Comparison of ENCODE assay signal across 22 mouse cellular contexts in genomic region chr1:165676993-165677392, GRCm38 (mm10). TPM values are rescaled to one million over a fixed set of nuclear protein-coding genes. Genes with fewer than 3 reads are reported as not detected.
DNase-seq lines count a peak whose midpoint lies in the region; ATAC-seq and TF ChIP-seq lines count a peak whose summit lies in the region.
"Had no signal": no experiment of that assay in that cellular context is flagged by ENCODE, and none has a peak within 500 bp of the region (broad histone marks: within the 10 kb centered on the region; RNA-seq: fewer than 3 reads in every experiment).

No protein-coding gene starts in this region.

- peak; percentile 96 for DNase-seq in heart, adult 11 months
- DNase-seq in heart, postnatal 4 days = no peak
- DNase-seq in gastrocnemius, adult 8-10 months (ENCODE audit: low spot score in 2 of 2) = peak; percentile 66 to 76
- no peak for DNase-seq in heart, embryonic 10.5 days (ENCODE audit: low spot score)
- no peak for DNase-seq in heart, postnatal 0 days (ENCODE audit: low spot score)
- DNase-seq in left cerebral cortex, adult 8-10 months (ENCODE audit: low spot score in 2 of 2) = no peak
- DNase-seq in layer of hippocampus, adult 9-10 months (ENCODE audit: low spot score) = no peak
- DNase-seq: B cell, adult 2 months; cerebellum, adult 2 months; cerebellum, postnatal 36 days; lung, adult 18-20 months; lung, postnatal 36 days; right cerebral cortex, postnatal 25 days had no signal

- H3K4me2 ChIP-seq in heart, postnatal 0 days (ENCODE audit: low read depth, low read length) = peak overlapping the region; percentile 23
- H3K4me2 ChIP-seq: hindbrain, embryonic 15.5 days; liver, embryonic 11.5 days had no signal

- no peaks in the 10 kb centered on the region for H3K9me3 ChIP-seq in heart, embryonic 10.5 days
- no peaks in the 10 kb centered on the region for H3K9me3 ChIP-seq in heart, postnatal 0 days (replicated peaks; ENCODE audit: control insufficient read depth, low read length)
- H3K9me3 ChIP-seq: hindbrain, embryonic 15.5 days had no signal

- no peak overlapping the region for H3K4me3 ChIP-seq in heart, embryonic 10.5 days
- no peak overlapping the region for H3K4me3 ChIP-seq in heart, postnatal 0 days (ENCODE audit: low read depth, low read length)
- H3K4me3 ChIP-seq: erythroblast, embryonic 14.5 days; hindbrain, embryonic 15.5 days; layer of hippocampus, adult 2 months had no signal

- TF ChIP-seq EP300 in heart, postnatal 0 days (IDR thresholded peaks at IDR 0.05; ENCODE audit: low read depth) = no peak

- 33% methylated on average over 3 of the region's 3 CpGs for WGBS in heart, embryonic 10.5 days
- 17% methylated on average over 3 of the region's 3 CpGs for WGBS in heart, postnatal 0 days

- no peaks in the 10 kb centered on the region for H3K27me3 ChIP-seq in heart, embryonic 10.5 days (ENCODE audit: insufficient read depth, poor library complexity, severe bottlenecking)
- H3K27me3 ChIP-seq in heart, postnatal 0 days (ENCODE audit: control insufficient read depth, insufficient read depth, low read length) = no peaks in the 10 kb centered on the region
- H3K27me3 ChIP-seq: hindbrain, embryonic 15.5 days had no signal

- ATAC-seq in heart, postnatal 0 days (ENCODE audit: insufficient read depth, low read depth) = peak; percentile 33; the same call in 1 of the 2 replicates
- ATAC-seq: forebrain, embryonic 14.5 days; intestine, embryonic 16.5 days; midbrain, embryonic 16.5 days had no signal

- peaks cover 38% of the 10 kb centered on the region for H3K36me3 ChIP-seq in heart, embryonic 10.5 days
- peaks cover 13% of the 10 kb centered on the region; the same call in 1 of the 2 replicates for H3K36me3 ChIP-seq in heart, postnatal 0 days (replicated peaks; ENCODE audit: control insufficient read depth, insufficient read depth, low read length)
- H3K36me3 ChIP-seq: hindbrain, embryonic 15.5 days had no signal

- peak overlapping the region; percentile 70 for H3K27ac ChIP-seq in heart, embryonic 10.5 days
- H3K27ac ChIP-seq in heart, postnatal 0 days (ENCODE audit: low read depth) = peak overlapping the region; percentile 75
- H3K27ac ChIP-seq: hindbrain, embryonic 15.5 days; layer of hippocampus, adult 2 months; stomach, postnatal 0 days had no signal

- H3K9ac ChIP-seq in heart, postnatal 0 days (replicated peaks; ENCODE audit: low read depth, low read length) = peak overlapping the region; percentile 22
- H3K9ac ChIP-seq: hindbrain, embryonic 15.5 days had no signal

- no peak for TF ChIP-seq CTCF in heart, postnatal 0 days (IDR thresholded peaks at IDR 0.05; ENCODE audit: low read depth)

- peaks cover 92% of the 10 kb centered on the region for H3K4me1 ChIP-seq in heart, embryonic 10.5 days
- peaks cover 71% of the 10 kb centered on the region for H3K4me1 ChIP-seq in heart, postnatal 0 days (ENCODE audit: control insufficient read depth, insufficient read depth)
- H3K4me1 ChIP-seq: hindbrain, embryonic 15.5 days had no signal

RNA-seq across cellular contexts. Expression of gene Rcsd1, which starts 32.6 kb away (rescaled TPM):
- 100 to 1,000 TPM; 107 to 115 TPM for total RNA-seq in heart, postnatal 4 days (2021)
- total RNA-seq in gastrocnemius, adult 8-10 months (2022) = 100 to 1,000 TPM in 3 of 4 experiments, 10 to 100 TPM in 1; 81.2 to 107 (median 103) TPM
- 100 and 130 TPM in 2 replicates for polyA plus RNA-seq in heart, embryonic 10.5 days (2016; fragmentation: Nextera tagmentation; extraction: Ambion mirVana)
- total RNA-seq in heart, postnatal 0 days (2014; rRNA removed; ENCODE audit: low replicate concordance) = 88.6 and 94.0 TPM in 2 replicates
- polyA plus RNA-seq in heart, postnatal 0 days (2015; fragmentation: Nextera tagmentation; extraction: Ambion mirVana) = 103 and 116 TPM in 2 replicates
- total RNA-seq in left cerebral cortex, adult 8-10 months (2022) = 1 to 10 TPM; 5.5 to 8.2 (median 7.3) TPM

RNA-seq across cellular contexts. Expression of gene Mpzl1, which starts 42.7 kb away (rescaled TPM):
- 10 to 100 TPM; 65.0 to 65.2 TPM for total RNA-seq in heart, postnatal 4 days (2021)
- 1 to 10 TPM; 5.1 to 6.1 (median 6.0) TPM for total RNA-seq in gastrocnemius, adult 8-10 months (2022)
- polyA plus RNA-seq in heart, embryonic 10.5 days (2016; fragmentation: Nextera tagmentation; extraction: Ambion mirVana) = 138 and 170 TPM in 2 replicates
- total RNA-seq in heart, postnatal 0 days (2014; rRNA removed; ENCODE audit: low replicate concordance) = 16.6 and 17.9 TPM in 2 replicates
- 57.1 and 57.5 TPM in 2 replicates for polyA plus RNA-seq in heart, postnatal 0 days (2015; fragmentation: Nextera tagmentation; extraction: Ambion mirVana)
- total RNA-seq in left cerebral cortex, adult 8-10 months (2022) = 10 to 100 TPM; 25.9 to 34.9 (median 28.8) TPM
- total RNA-seq: neutrophil, adult 5-6 weeks had no signal

Comparison
In these comparisons a context has a peak if more than half of its experiments do, and no peak if none do; other contexts are left out.
1. DNase-seq: peak in heart, adult 11 months (single experiment) and gastrocnemius, adult 8-10 months (2 of 2); none in heart, postnatal 4 days (single experiment), heart, embryonic 10.5 days (single experiment), heart, postnatal 0 days (single experiment), left cerebral cortex, adult 8-10 months (0 of 2) and layer of hippocampus, adult 9-10 months (single experiment).